Mouse (Mus musculus): ENCODE results near the gene Cacna1h. TPM values are rescaled to one million over a fixed set of nuclear protein-coding genes. Genes with fewer than 3 reads are reported as not detected.

The Cacna1h gene
- polyA plus RNA-seq, 2 experiments: 6.9 to 58.0 TPM

DNA sequence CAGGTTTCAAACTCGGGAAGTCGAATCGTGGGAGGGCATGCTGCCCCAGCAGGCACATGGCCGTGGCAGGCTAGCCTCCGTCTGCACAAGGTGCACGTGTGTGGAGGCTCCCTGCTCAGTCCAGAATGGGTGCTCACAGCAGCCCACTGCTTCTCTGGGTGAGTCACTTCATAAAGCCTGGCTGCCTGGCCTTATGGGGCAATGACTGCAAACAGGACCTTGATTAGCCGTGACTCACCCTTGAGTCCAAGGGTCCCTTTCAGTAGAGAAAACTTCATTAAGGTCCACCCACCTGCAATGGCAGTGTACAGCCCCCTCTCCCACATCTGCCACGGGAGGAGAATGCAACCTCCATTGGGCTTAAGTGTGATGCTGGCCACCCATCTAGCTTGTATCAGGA, 61.1 kb downstream of the Cacna1h start:
- no peaks in the 10 kb centered on the region for H3K4me1 ChIP-seq (ENCODE audit: control insufficient read depth, insufficient read depth, low read length)
- H3K9ac ChIP-seq (ENCODE audit: low read depth, low read length, severe bottlenecking): no peak overlapping the region
- TF ChIP-seq POLR2A (IDR thresholded peaks at IDR 0.05; ENCODE audit: borderline replicate concordance, extremely low read depth, insufficient read depth, insufficient read length): no peak
- H3K36me3 ChIP-seq (ENCODE audit: control insufficient read depth, insufficient read depth, low read length): peaks cover 25% of the 10 kb centered on the region
- ATAC-seq (ENCODE audit: low FRiP score, low read depth) (no peak), DNase-seq (ENCODE audit: low spot score) (no peak)
- no peaks in the 10 kb centered on the region for H3K9me3 ChIP-seq (ENCODE audit: control insufficient read depth, low read length)
- no peak overlapping the region for H3K4me3 ChIP-seq (replicated peaks; ENCODE audit: low read length)
- no peak overlapping the region for H3K4me2 ChIP-seq (replicated peaks; ENCODE audit: low read depth, low read length, severe bottlenecking)
- H3K27ac ChIP-seq (replicated peaks; ENCODE audit: low read depth, low read length): no peak overlapping the region
- H3K27me3 ChIP-seq (ENCODE audit: control insufficient read depth, insufficient read depth, low read length): no peaks in the 10 kb centered on the region
- 66% methylated on average over 8 of the region's 8 CpGs for WGBS

DNA sequence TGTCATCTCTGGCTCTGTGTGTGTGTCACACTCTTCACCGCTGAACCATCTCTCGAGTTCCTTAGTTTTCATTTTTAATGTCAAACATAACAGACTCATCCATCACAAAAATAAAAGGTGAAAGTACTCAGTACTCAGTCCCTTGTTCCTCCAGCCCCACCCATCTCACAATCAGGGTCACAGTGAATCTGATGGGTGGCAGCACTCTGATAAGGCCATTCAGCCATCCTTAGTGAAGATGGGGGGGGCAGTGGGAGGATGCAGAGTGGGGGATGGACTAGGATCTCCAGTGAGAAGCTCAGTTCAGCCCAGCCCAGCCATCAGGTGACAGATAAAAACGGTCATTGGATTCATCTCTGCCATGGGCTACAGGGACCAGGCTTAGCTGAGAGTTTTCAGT, 64.6 kb downstream of the Cacna1h start, which contains the start of gene Tpsg1:
Gene Tpsg1 (plus strand): TSS at position 301 of the 400 bp plus-strand sequence.
- H3K36me3 ChIP-seq (ENCODE audit: control insufficient read depth, insufficient read depth, low read length): no peaks in the 10 kb centered on the region
- no peak within 1 kb of the TSS for H3K4me2 ChIP-seq (replicated peaks; ENCODE audit: low read depth, low read length, severe bottlenecking)
- ATAC-seq (ENCODE audit: low FRiP score, low read depth) (no peak), DNase-seq (ENCODE audit: low spot score) (no peak)
- no peaks in the 10 kb centered on the region for H3K9me3 ChIP-seq (ENCODE audit: control insufficient read depth, low read length)
- H3K27ac ChIP-seq (replicated peaks; ENCODE audit: low read depth, low read length): no peak within 1 kb of the TSS
- 71% methylated on average over 3 of the region's 3 CpGs for WGBS
- no peaks in the 10 kb centered on the region for H3K4me1 ChIP-seq (ENCODE audit: control insufficient read depth, insufficient read depth, low read length)
- H3K9ac ChIP-seq (ENCODE audit: low read depth, low read length, severe bottlenecking): no peak within 1 kb of the TSS
- no peak within 1 kb of the TSS for H3K4me3 ChIP-seq (replicated peaks; ENCODE audit: low read length)
- no peak for TF ChIP-seq POLR2A (IDR thresholded peaks at IDR 0.05; ENCODE audit: borderline replicate concordance, extremely low read depth, insufficient read depth, insufficient read length)
- H3K27me3 ChIP-seq (ENCODE audit: control insufficient read depth, insufficient read depth, low read length): no peaks in the 10 kb centered on the region

DNA sequence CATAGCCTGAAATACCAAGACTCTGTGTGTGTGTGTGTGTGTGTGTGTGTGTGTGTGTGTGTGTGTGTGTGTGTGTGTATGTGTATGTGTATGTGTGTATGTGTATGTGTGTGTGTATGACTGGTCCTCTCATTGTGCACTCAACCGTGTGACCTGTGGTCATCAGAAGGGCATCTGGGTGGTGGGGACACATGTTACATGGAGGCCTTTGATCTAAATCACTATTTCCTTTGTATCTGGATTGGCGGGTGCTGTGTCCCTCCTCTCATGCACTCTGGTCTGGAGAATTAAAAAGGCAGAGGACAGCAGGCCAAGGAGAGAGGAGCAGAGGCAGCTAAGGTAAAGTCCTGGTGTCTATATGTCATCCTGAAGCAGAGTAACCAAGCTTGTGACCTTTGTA, 67.6 kb downstream of the Cacna1h start, which contains the start of gene Tpsb2:
Gene Tpsb2 (plus strand): TSS at position 301 of the 400 bp plus-strand sequence.
- Histone ChIP-seq H3K36me3 (ENCODE audit: control insufficient read depth, insufficient read depth, low read length) (no peaks in the 10 kb centered on the region), H3K9me3 (ENCODE audit: control insufficient read depth, low read length) (no peaks in the 10 kb centered on the region), H3K4me3 (replicated peaks; ENCODE audit: low read length) (no peak within 1 kb of the TSS), H3K4me1 (ENCODE audit: control insufficient read depth, insufficient read depth, low read length) (no peaks in the 10 kb centered on the region), H3K4me2 (replicated peaks; ENCODE audit: low read depth, low read length, severe bottlenecking) (no peak within 1 kb of the TSS), H3K27me3 (ENCODE audit: control insufficient read depth, insufficient read depth, low read length) (no peaks in the 10 kb centered on the region), H3K9ac (ENCODE audit: low read depth, low read length, severe bottlenecking) (no peak within 1 kb of the TSS), H3K27ac (replicated peaks; ENCODE audit: low read depth, low read length) (no peak within 1 kb of the TSS)
- WGBS: 66% methylated on average over 2 of the region's 2 CpGs
- ATAC-seq (ENCODE audit: low FRiP score, low read depth): no peak
- no peak for TF ChIP-seq POLR2A (IDR thresholded peaks at IDR 0.05; ENCODE audit: borderline replicate concordance, extremely low read depth, insufficient read depth, insufficient read length)
- no peak for DNase-seq (ENCODE audit: low spot score)

DNA sequence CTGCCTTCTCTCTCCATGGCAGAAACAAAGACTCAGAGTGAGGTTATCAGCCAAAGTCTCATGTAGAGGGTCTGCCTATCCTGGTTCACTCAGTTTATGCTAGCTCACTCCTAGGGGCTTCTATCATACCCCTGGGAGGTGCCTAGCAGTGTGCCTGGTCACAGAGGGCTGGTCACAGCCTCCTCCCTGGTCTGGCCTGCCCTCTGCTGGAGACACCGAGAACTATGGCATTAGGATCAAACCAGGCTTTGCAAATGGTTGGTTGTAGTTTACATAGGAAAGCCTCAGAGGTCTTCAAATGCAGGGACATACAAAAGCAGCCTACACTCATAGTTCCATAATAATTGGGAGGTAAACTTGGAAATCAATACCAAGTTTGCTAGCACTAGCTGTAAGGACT, 69.9 kb downstream of the Cacna1h start:
- H3K36me3 ChIP-seq (ENCODE audit: control insufficient read depth, insufficient read depth, low read length): no peaks in the 10 kb centered on the region
- no peak for TF ChIP-seq POLR2A (IDR thresholded peaks at IDR 0.05; ENCODE audit: borderline replicate concordance, extremely low read depth, insufficient read depth, insufficient read length)
- H3K9ac ChIP-seq (ENCODE audit: low read depth, low read length, severe bottlenecking): no peak overlapping the region
- no peak overlapping the region for H3K27ac ChIP-seq (replicated peaks; ENCODE audit: low read depth, low read length)
- DNase-seq (ENCODE audit: low spot score) (no peak), ATAC-seq (ENCODE audit: low FRiP score, low read depth) (no peak)
- H3K27me3 ChIP-seq (ENCODE audit: control insufficient read depth, insufficient read depth, low read length): no peaks in the 10 kb centered on the region
- WGBS: 0% methylated on average over 1 of the region's 1 CpGs
- H3K4me1 ChIP-seq (ENCODE audit: control insufficient read depth, insufficient read depth, low read length): no peaks in the 10 kb centered on the region
- H3K4me3 ChIP-seq (replicated peaks; ENCODE audit: low read length): no peak overlapping the region
- no peak overlapping the region for H3K4me2 ChIP-seq (replicated peaks; ENCODE audit: low read depth, low read length, severe bottlenecking)
- no peaks in the 10 kb centered on the region for H3K9me3 ChIP-seq (ENCODE audit: control insufficient read depth, low read length)

DNA sequence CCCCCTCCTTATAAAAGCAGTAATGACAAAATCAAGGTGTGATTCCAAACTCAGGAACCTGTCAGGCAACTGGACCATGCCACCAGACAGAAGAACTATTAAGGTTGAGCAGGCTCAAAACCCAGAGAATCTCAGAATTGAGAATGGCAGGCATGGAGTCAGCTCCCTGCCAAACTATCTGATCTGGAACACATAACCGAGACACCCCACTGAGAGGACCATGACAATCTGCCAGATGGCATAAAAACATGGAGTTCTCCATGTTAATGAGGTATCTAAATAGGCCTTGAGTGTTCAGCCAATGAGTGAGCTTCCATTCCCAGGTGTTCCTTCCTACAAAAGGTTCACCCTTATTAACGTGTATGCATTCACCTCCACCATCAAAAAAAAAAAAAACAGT, 72.3 kb downstream of the Cacna1h start:
- Histone ChIP-seq H3K4me1 (ENCODE audit: control insufficient read depth, insufficient read depth, low read length) (no peaks in the 10 kb centered on the region), H3K36me3 (ENCODE audit: control insufficient read depth, insufficient read depth, low read length) (no peaks in the 10 kb centered on the region), H3K27ac (replicated peaks; ENCODE audit: low read depth, low read length) (no peak overlapping the region), H3K27me3 (ENCODE audit: control insufficient read depth, insufficient read depth, low read length) (no peaks in the 10 kb centered on the region), H3K4me3 (replicated peaks; ENCODE audit: low read length) (no peak overlapping the region), H3K9me3 (ENCODE audit: control insufficient read depth, low read length) (no peaks in the 10 kb centered on the region), H3K4me2 (replicated peaks; ENCODE audit: low read depth, low read length, severe bottlenecking) (no peak overlapping the region), H3K9ac (ENCODE audit: low read depth, low read length, severe bottlenecking) (no peak overlapping the region)
- no peak for DNase-seq (ENCODE audit: low spot score)
- ATAC-seq (ENCODE audit: low FRiP score, low read depth): no peak
- no peak for TF ChIP-seq POLR2A (IDR thresholded peaks at IDR 0.05; ENCODE audit: borderline replicate concordance, extremely low read depth, insufficient read depth, insufficient read length)
- 71% methylated on average over 2 of the region's 2 CpGs for WGBS

DNA sequence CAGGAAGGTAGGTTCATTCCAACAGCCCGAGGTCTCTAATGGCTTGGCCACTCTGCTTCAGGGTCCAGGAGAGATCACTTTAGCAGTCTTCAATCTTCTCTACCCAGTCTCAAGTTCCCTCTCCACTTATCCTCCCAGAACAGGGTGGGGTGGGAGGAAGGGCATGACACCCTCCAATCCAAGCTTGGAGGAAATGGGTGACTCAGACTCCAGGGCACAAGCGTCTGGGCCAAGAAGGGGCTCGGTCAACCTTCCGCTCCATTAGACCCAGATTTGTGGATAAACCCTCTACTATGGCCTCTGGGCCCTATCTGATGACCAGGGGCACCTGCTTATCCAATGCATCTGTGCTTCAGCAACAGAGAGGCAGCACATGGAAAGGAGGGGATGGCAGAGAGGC, 88.1 kb downstream of the Cacna1h start, which contains the start of gene Tpsab1:
Gene Tpsab1 (minus strand): TSS at position 101 of the 400 bp plus-strand sequence.
- H3K9ac ChIP-seq (ENCODE audit: low read depth, low read length, severe bottlenecking): no peak within 1 kb of the TSS
- no peaks in the 10 kb centered on the region for H3K36me3 ChIP-seq (ENCODE audit: control insufficient read depth, insufficient read depth, low read length)
- no peak for TF ChIP-seq POLR2A (IDR thresholded peaks at IDR 0.05; ENCODE audit: borderline replicate concordance, extremely low read depth, insufficient read depth, insufficient read length)
- no peak within 1 kb of the TSS for H3K27ac ChIP-seq (replicated peaks; ENCODE audit: low read depth, low read length)
- 94% methylated on average over 4 of the region's 4 CpGs for WGBS
- no peaks in the 10 kb centered on the region for H3K9me3 ChIP-seq (ENCODE audit: control insufficient read depth, low read length)
- DNase-seq (ENCODE audit: low spot score) (no peak), ATAC-seq (ENCODE audit: low FRiP score, low read depth) (no peak)
- no peak within 1 kb of the TSS for H3K4me2 ChIP-seq (replicated peaks; ENCODE audit: low read depth, low read length, severe bottlenecking)
- H3K4me3 ChIP-seq (replicated peaks; ENCODE audit: low read length): no peak within 1 kb of the TSS
- no peaks in the 10 kb centered on the region for H3K4me1 ChIP-seq (ENCODE audit: control insufficient read depth, insufficient read depth, low read length)
- H3K27me3 ChIP-seq (ENCODE audit: control insufficient read depth, insufficient read depth, low read length): no peaks in the 10 kb centered on the region
